11 mouse cellular contexts compared by ENCODE assay signal in genomic region chr10:81087021-81087420, GRCm38 (mm10). TPM values are rescaled to one million over a fixed set of nuclear protein-coding genes. Genes with fewer than 3 reads are reported as not detected.
DNase-seq lines count a peak whose midpoint lies in the region; ATAC-seq and TF ChIP-seq lines count a peak whose summit lies in the region.
"Had no signal": no experiment of that assay in that cellular context is flagged by ENCODE, and none has a peak within 500 bp of the region (broad histone marks: within the 10 kb centered on the region; RNA-seq: fewer than 3 reads in every experiment).

No protein-coding gene starts in this region.

- no peaks in the 10 kb centered on the region for H3K27me3 ChIP-seq in neural tube, embryonic 15.5 days (replicated peaks)
- H3K27me3 ChIP-seq: hindbrain, embryonic 15.5 days; limb, embryonic 13.5 days had no signal

- no peak overlapping the region for H3K4me2 ChIP-seq in neural tube, embryonic 15.5 days
- H3K4me2 ChIP-seq: hindbrain, embryonic 15.5 days; limb, embryonic 13.5 days had no signal

- peak; percentile 27 for TF ChIP-seq CTCF in left cerebral cortex, adult 2 months (IDR thresholded peaks at IDR 0.05)

- no peak overlapping the region for H3K4me3 ChIP-seq in left cerebral cortex, adult 2 months
- no peak overlapping the region for H3K4me3 ChIP-seq in neural tube, embryonic 15.5 days (replicated peaks)
- H3K4me3 ChIP-seq: hindbrain, embryonic 15.5 days; limb, embryonic 13.5 days had no signal

- 48% methylated on average over 2 of the region's 2 CpGs for WGBS in neural tube, embryonic 15.5 days

- peaks cover 6% of the 10 kb centered on the region for H3K4me1 ChIP-seq in neural tube, embryonic 15.5 days

- intact Hi-C loops in left cerebral cortex, adult 2 months (cut with DNase I): no loop called here
- intact Hi-C loops in left cerebral cortex, postnatal 36 days (cut with DNase I): loop anchor here (10.0 kb wide), 1 partner anchor 172 kb away; the partner anchor contains the start of gene Lmnb2
- intact Hi-C loops in left cerebral cortex, postnatal 10 days (cut with DNase I): no loop called here
- intact Hi-C loops in left cerebral cortex, postnatal 14 days (cut with DNase I): no loop called here

- peaks cover 11% of the 10 kb centered on the region for H3K36me3 ChIP-seq in neural tube, embryonic 15.5 days

- no peak for DNase-seq in left cerebral cortex, adult 2 months (ENCODE audit: extremely low spot score in 1 of 2, low spot score in 2 of 2)
- DNase-seq in left cerebral cortex, postnatal 36 days (ENCODE audit: low spot score in 2 of 2): no peak
- peak; percentile 88 for DNase-seq in ES-CJ7 (ENCODE audit: low read depth, low spot score)
- peak; percentile 42 for DNase-seq in brain, adult 2 months (ENCODE audit: low read depth, low spot score)
- peak; percentile 47 for DNase-seq in retina, postnatal 1 day
- no peak for DNase-seq in left cerebral cortex, postnatal 10 days (ENCODE audit: extremely low spot score in 1 of 2, low spot score in 2 of 2)
- DNase-seq in left cerebral cortex, postnatal 14 days (ENCODE audit: low spot score in 2 of 2): no peak
- DNase-seq: right cerebral cortex, postnatal 14 days had no signal

- H3K27ac ChIP-seq in left cerebral cortex, adult 2 months: no peak overlapping the region
- H3K27ac ChIP-seq in neural tube, embryonic 15.5 days (replicated peaks): no peak overlapping the region
- H3K27ac ChIP-seq: hindbrain, embryonic 15.5 days; limb, embryonic 13.5 days had no signal

- H3K9me3 ChIP-seq in neural tube, embryonic 15.5 days (replicated peaks): no peaks in the 10 kb centered on the region
- H3K9me3 ChIP-seq: hindbrain, embryonic 15.5 days had no signal

- ATAC-seq in neural tube, embryonic 15.5 days (ENCODE audit: low FRiP score): no peak

- H3K9ac ChIP-seq in neural tube, embryonic 15.5 days (replicated peaks): no peak overlapping the region
- H3K9ac ChIP-seq: hindbrain, embryonic 15.5 days; limb, embryonic 13.5 days had no signal

RNA-seq across cellular contexts. Expression of gene Creb3l3, which starts 11.7 kb away (rescaled TPM):
- total RNA-seq in left cerebral cortex, adult 2 months (2021): under 1 TPM; 0.25 to 0.33 TPM
- total RNA-seq in left cerebral cortex, postnatal 36 days (2021): under 1 TPM; 0.23 to 0.72 TPM
- under 1 TPM; 0.28 to 0.30 TPM for total RNA-seq in left cerebral cortex, postnatal 10 days (2021)
- polyA plus RNA-seq in neural tube, embryonic 15.5 days (2015; fragmentation: Nextera tagmentation; extraction: Ambion mirVana): 0.38 and 0.56 TPM in 2 replicates
- total RNA-seq in left cerebral cortex, postnatal 14 days (2021): under 1 TPM; 0.15 to 0.44 TPM

RNA-seq across cellular contexts. Expression of gene Thop1, which starts 17.2 kb away (rescaled TPM):
- total RNA-seq in left cerebral cortex, adult 2 months (2021): 10 to 100 TPM; 51.0 to 51.1 TPM
- 10 to 100 TPM; 47.0 to 49.8 TPM for total RNA-seq in left cerebral cortex, postnatal 36 days (2021)
- 10 to 100 TPM; 53.8 to 54.9 TPM for total RNA-seq in left cerebral cortex, postnatal 10 days (2021)
- 44.3 and 52.9 TPM in 2 replicates for polyA plus RNA-seq in neural tube, embryonic 15.5 days (2015; fragmentation: Nextera tagmentation; extraction: Ambion mirVana)
- total RNA-seq in left cerebral cortex, postnatal 14 days (2021): 10 to 100 TPM; 51.1 to 51.2 TPM

RNA-seq across cellular contexts. Expression of gene Map2k2, which starts 18.7 kb away (rescaled TPM):
- total RNA-seq in left cerebral cortex, adult 2 months (2021): 100 to 1,000 TPM; 136 to 150 TPM
- 100 to 1,000 TPM; 120 to 133 TPM for total RNA-seq in left cerebral cortex, postnatal 36 days (2021)
- total RNA-seq in left cerebral cortex, postnatal 10 days (2021): 100 to 1,000 TPM; 127 to 130 TPM
- polyA plus RNA-seq in neural tube, embryonic 15.5 days (2015; fragmentation: Nextera tagmentation; extraction: Ambion mirVana): 227 and 241 TPM in 2 replicates
- total RNA-seq in left cerebral cortex, postnatal 14 days (2021): 100 to 1,000 TPM; 116 to 122 TPM

RNA-seq across cellular contexts. Expression of gene Sgta, which starts 27.0 kb away (rescaled TPM):
- 100 to 1,000 TPM; 171 to 173 TPM for total RNA-seq in left cerebral cortex, adult 2 months (2021)
- total RNA-seq in left cerebral cortex, postnatal 36 days (2021): 100 to 1,000 TPM; 169 to 176 TPM
- total RNA-seq in left cerebral cortex, postnatal 10 days (2021): 100 to 1,000 TPM; 187 to 196 TPM
- polyA plus RNA-seq in neural tube, embryonic 15.5 days (2015; fragmentation: Nextera tagmentation; extraction: Ambion mirVana): 290 and 298 TPM in 2 replicates
- total RNA-seq in left cerebral cortex, postnatal 14 days (2021): 100 to 1,000 TPM; 178 to 186 TPM

RNA-seq across cellular contexts. Expression of gene Zbtb7a, which starts 48.0 kb away (rescaled TPM):
- 100 to 1,000 TPM; 130 to 132 TPM for total RNA-seq in left cerebral cortex, adult 2 months (2021)
- 100 to 1,000 TPM; 120 to 133 TPM for total RNA-seq in left cerebral cortex, postnatal 36 days (2021)
- 10 to 100 TPM; 38.7 to 42.6 TPM for total RNA-seq in left cerebral cortex, postnatal 10 days (2021)
- 14.8 and 21.0 TPM in 2 replicates for polyA plus RNA-seq in neural tube, embryonic 15.5 days (2015; fragmentation: Nextera tagmentation; extraction: Ambion mirVana)
- total RNA-seq in left cerebral cortex, postnatal 14 days (2021): 10 to 100 TPM; 74.8 to 76.0 TPM

Comparison
In these comparisons a context has a peak if more than half of its experiments do, and no peak if none do; other contexts are left out.
1. DNase-seq: peak in ES-CJ7 (single experiment), brain, adult 2 months (single experiment) and retina, postnatal 1 day (single experiment); none in left cerebral cortex, adult 2 months (0 of 2), left cerebral cortex, postnatal 36 days (0 of 2), left cerebral cortex, postnatal 10 days (0 of 2) and left cerebral cortex, postnatal 14 days (0 of 2).